Mouse (Mus musculus) MEL (cell line): ENCODE results near the gene Tenm3.

Source experiments
- EP300 ChIP-seq, 2 experiments: IDR thresholded peaks; 2 replicates each; pipeline ENCODE4 v1.6.1; 2011; ENCODE audit warnings: improper control_type of control experiment in 2 of 2, low read length in 2 of 2, low read depth in 1 of 2, mild to moderate bottlenecking in 1 of 2
- MEF2A ChIP-seq: IDR thresholded peaks from 2 replicates; pipeline ENCODE4 v1.6.1; 2014; ENCODE audit warnings: low read depth, mild to moderate bottlenecking, inconsistent platforms, low read length, improper control_type of control experiment; ENCODE audit not compliant: poor library complexity, insufficient replicate concordance, severe bottlenecking; ENCODE audit errors: extremely low read depth
- POLR2A ChIP-seq, 2 experiments: IDR thresholded peaks; 2 replicates each; pipeline ENCODE4 v1.6.1; 2011 to 2012; ENCODE audit warnings: low read length in 2 of 2, mild to moderate bottlenecking in 2 of 2, control low read depth in 1 of 2, improper control_type of control experiment in 1 of 2, low read depth in 1 of 2, moderate library complexity in 1 of 2; ENCODE audit not compliant: control insufficient read depth in 1 of 2, insufficient read depth in 1 of 2, poor library complexity in 1 of 2

DNA sequence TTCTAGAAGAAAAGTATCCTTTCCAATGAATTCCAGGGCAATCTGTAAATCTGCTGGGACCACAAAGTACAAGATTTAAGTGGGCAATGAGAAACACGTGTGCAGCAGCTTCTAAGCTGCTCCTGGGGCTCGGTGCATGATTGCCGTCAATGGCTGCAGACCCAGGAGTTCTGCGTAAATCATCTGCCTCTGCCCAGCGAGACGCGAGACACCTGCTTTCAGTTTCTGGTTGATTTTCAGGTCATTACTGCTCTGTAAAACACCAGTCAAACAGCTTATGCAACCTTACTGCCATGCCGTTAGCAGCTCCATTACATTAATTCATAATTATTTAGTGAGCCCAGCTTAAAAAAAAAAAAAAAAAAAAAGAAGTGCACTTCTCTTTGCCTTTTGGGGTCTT lies 543.7 kb downstream of the Tenm3 start:
- TF ChIP-seq POLR2A (IDR thresholded peaks at IDR 0.05; ENCODE audit: control insufficient read depth in 1 of 2, insufficient read depth in 1 of 2, low read depth in 1 of 2, low read length in 2 of 2, poor library complexity in 1 of 2) = no peak
- TF ChIP-seq EP300 (IDR thresholded peaks at IDR 0.05; ENCODE audit: low read depth in 1 of 2, low read length in 2 of 2) = no peak
- no peak for TF ChIP-seq MEF2A
